Mouse (Mus musculus) limb, embryonic 14.5 days (tissue): ENCODE results near the gene Smim12. TPM values are rescaled to one million over a fixed set of nuclear protein-coding genes. Genes with fewer than 3 reads are reported as not detected.

Source experiments
- ATAC-seq: fragments of 200-750 bp; cut with Nextera tagmentation; 2 replicates; pipeline ENCODE4 v1.8.0; 2017; ENCODE audit warnings: low read depth, moderate number of reproducible peaks, moderate TSS enrichment; ENCODE audit not compliant: low FRiP score
- DNase-seq: peaks from one replicate; pipeline ENCODE4 v3.0.0-alpha.2; 2015; ENCODE audit warnings: low spot score
- H3K27ac ChIP-seq: fragments of 300-500 bp; sonication (generic); replicated peaks from 2 replicates; pipeline ENCODE4 v1.5.1; 2014; ENCODE audit warnings: low read depth, mild to moderate bottlenecking, low read length, moderate library complexity, mixed read lengths
- H3K27me3 ChIP-seq: fragments of 300-500 bp; sonication (generic); 2 replicates; pipeline ENCODE4 v1.6.1; 2014; ENCODE audit warnings: low read length, mixed read lengths; ENCODE audit not compliant: control insufficient read depth, insufficient read depth
- H3K36me3 ChIP-seq: fragments of 300-500 bp; sonication (generic); 2 replicates; pipeline ENCODE4 v1.6.1; 2014; ENCODE audit warnings: mild to moderate bottlenecking, low read length, moderate library complexity, mixed read lengths; ENCODE audit not compliant: control insufficient read depth, insufficient read depth
- H3K4me1 ChIP-seq: fragments of 300-500 bp; sonication (generic); 2 replicates; pipeline ENCODE4 v1.6.1; 2014; ENCODE audit warnings: antibody characterized with exemption, low read length, mixed read lengths; ENCODE audit not compliant: control insufficient read depth, insufficient read depth
- H3K4me2 ChIP-seq: fragments of 300-500 bp; sonication (generic); replicated peaks from 2 replicates; pipeline ENCODE4 v1.6.1; 2014; ENCODE audit warnings: low read depth, mild to moderate bottlenecking, low read length, moderate library complexity; ENCODE audit not compliant: severe bottlenecking
- H3K4me3 ChIP-seq: fragments of 300-500 bp; sonication (generic); replicated peaks from 2 replicates; pipeline ENCODE4 v1.5.1; 2014; ENCODE audit warnings: low read length
- H3K9ac ChIP-seq: fragments of 300-500 bp; sonication (generic); 2 replicates; pipeline ENCODE4 v1.6.1; 2014; ENCODE audit warnings: mild to moderate bottlenecking, low read depth, low read length, moderate library complexity; ENCODE audit not compliant: severe bottlenecking
- H3K9me3 ChIP-seq: fragments of 300-500 bp; sonication (generic); 2 replicates; pipeline ENCODE4 v1.6.1; 2016; ENCODE audit warnings: low read length; ENCODE audit not compliant: control insufficient read depth
- POLR2A ChIP-seq: fragments of 200-500 bp; IDR thresholded peaks from 2 replicates; pipeline ENCODE4 v1.8.0; 2012; ENCODE audit warnings: inconsistent platforms, mild to moderate bottlenecking, moderate library complexity, borderline replicate concordance; ENCODE audit not compliant: insufficient read depth, insufficient read length; ENCODE audit errors: extremely low read depth
- WGBS: fragments of 180-500 bp; shearing (Covaris S2); extraction: QIAGEN DNeasy Blood & Tissue Kit; methylation state at CpG from one replicate; pipeline ENCODE4 v1.1.7; 2014; 5-methylcytosine and 5-hydroxymethylcytosine counted together
- polyA plus RNA-seq, 2 experiments: library from polyadenylated mRNA; depleted of rRNA in 1 of 2; stranded (reverse) in 1 of 2; unstranded in 1 of 2; fragments of >200 nt; fragmentation: Nextera tagmentation in 1 of 2; extraction: Ambion mirVana in 1 of 2; gene quantifications; 2 replicates each; pipeline versions ENCODE4 v1.2.1 to v1.2.3; 2012 to 2014

Gene Smim12
- polyA plus RNA-seq, 2 experiments = 31.7 to 53.3 TPM

- Histone ChIP-seq H3K4me3 (no peak overlapping the region), H3K4me1 (no peaks in the 10 kb centered on the region), H3K9ac (no peak overlapping the region), H3K27me3 (peaks cover 23% of the 10 kb centered on the region), H3K9me3 (no peaks in the 10 kb centered on the region; the same call in 1 of the 2 replicates), H3K27ac (no peak overlapping the region), H3K4me2 (no peak overlapping the region), H3K36me3 (no peaks in the 10 kb centered on the region)
- no peak for DNase-seq
- no peak for ATAC-seq
- WGBS = 81% methylated on average over 5 of the region's 9 CpGs
- TF ChIP-seq POLR2A = no peak
These were observed 27.8 kb upstream of the Smim12 start for GRCm38 (mm10) chr4:127215799-127216198.

GRCm38 (mm10) chr4:127216251-127216651 lies 27.3 kb upstream of the Smim12 start:
- Histone ChIP-seq H3K27ac (no peak overlapping the region), H3K4me1 (no peaks in the 10 kb centered on the region), H3K4me3 (no peak overlapping the region), H3K9me3 (no peaks in the 10 kb centered on the region; the same call in 1 of the 2 replicates), H3K27me3 (peaks cover 23% of the 10 kb centered on the region), H3K4me2 (no peak overlapping the region), H3K36me3 (no peaks in the 10 kb centered on the region), H3K9ac (no peak overlapping the region)
- no peak for TF ChIP-seq POLR2A
- WGBS = 70% methylated on average over 4 of the region's 4 CpGs
- DNase-seq (no peak), ATAC-seq (no peak)

DNA sequence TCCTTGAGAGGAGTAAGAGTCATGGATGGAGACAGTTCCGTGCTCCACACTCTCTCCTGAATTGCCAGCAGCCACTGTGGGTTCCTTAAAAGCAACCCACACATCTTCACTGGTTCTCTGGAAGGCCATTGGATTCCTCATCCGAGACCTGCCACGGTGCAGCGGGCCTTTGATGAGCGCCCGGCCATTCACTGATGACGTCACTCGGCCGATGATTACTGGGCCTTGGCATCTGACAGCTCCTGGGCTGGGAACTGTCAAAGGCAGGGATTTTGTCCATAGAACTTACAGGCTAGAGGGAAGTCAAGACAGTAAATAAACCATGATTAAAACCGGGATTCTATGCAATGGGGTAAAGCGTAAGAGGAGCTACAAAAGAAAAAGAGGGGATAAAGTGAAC lies 26.5 kb upstream of the Smim12 start:
- H3K36me3 ChIP-seq = no peaks in the 10 kb centered on the region
- DNase-seq = no peak
- ATAC-seq = no peak
- WGBS = 68% methylated on average over 11 of the region's 11 CpGs
- H3K4me2 ChIP-seq = no peak overlapping the region
- peaks cover 23% of the 10 kb centered on the region for H3K27me3 ChIP-seq
- no peaks in the 10 kb centered on the region for H3K4me1 ChIP-seq
- H3K9me3 ChIP-seq = no peaks in the 10 kb centered on the region; the same call in 1 of the 2 replicates
- no peak overlapping the region for H3K9ac ChIP-seq
- TF ChIP-seq POLR2A = no peak
- no peak overlapping the region for H3K4me3 ChIP-seq
- H3K27ac ChIP-seq = no peak overlapping the region

DNA sequence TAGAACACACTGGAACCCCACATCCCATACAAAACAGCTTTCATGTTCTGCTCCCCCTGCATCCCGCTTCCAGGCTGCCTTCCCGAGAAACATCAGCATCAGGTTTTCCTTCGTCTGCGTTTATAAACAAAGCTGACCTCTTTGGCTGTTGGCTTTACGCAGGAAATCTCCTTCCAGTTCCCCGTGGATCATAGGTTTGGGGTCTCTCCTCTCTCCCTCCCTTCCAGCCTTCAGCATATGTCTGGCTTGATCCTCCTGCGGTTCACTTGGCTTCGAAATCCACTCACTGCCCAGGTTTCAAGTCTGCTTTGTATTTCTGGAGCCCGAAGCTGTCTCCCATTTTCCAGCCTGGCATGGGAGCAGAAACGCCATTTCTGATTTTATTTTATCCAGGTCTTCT lies 20.3 kb upstream of the Smim12 start:
- no peaks in the 10 kb centered on the region; the same call in 1 of the 2 replicates for H3K9me3 ChIP-seq
- no peak overlapping the region for H3K27ac ChIP-seq

DNA sequence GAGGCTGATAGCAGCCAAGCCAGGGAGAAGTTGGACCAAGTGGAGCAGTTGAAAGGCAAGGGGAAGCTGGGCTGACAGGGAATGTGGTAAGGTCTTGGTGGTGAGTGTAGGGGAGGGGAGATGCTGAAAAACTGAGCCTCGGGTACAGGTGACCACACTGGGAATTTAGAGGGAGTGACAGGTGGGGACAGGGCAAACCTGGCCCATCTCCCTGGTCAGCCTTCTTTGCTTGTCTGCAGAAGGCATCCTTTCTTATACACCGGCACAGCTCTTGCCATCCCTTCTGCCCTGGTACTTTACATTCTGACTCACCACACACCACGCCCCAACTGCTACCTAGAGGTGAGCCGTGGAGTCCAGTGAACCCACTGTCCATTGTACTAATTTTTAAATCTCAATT lies 19.8 kb upstream of the Smim12 start:
- no peak for DNase-seq
- H3K4me3 ChIP-seq = no peak overlapping the region
- H3K27me3 ChIP-seq = peaks cover 37% of the 10 kb centered on the region
- no peak overlapping the region for H3K4me2 ChIP-seq
- H3K9ac ChIP-seq = no peak overlapping the region
- H3K9me3 ChIP-seq = no peaks in the 10 kb centered on the region; the same call in 1 of the 2 replicates
- H3K4me1 ChIP-seq = no peaks in the 10 kb centered on the region
- WGBS = 49% methylated on average over 4 of the region's 4 CpGs
- no peaks in the 10 kb centered on the region for H3K36me3 ChIP-seq
- ATAC-seq = no peak
- no peak for TF ChIP-seq POLR2A
- no peak overlapping the region for H3K27ac ChIP-seq

More for the DNA sequence above, 20.3 kb upstream of the Smim12 start:
- no peak for DNase-seq
- no peak for ATAC-seq
- Histone ChIP-seq H3K9ac (no peak overlapping the region), H3K4me2 (no peak overlapping the region), H3K4me1 (no peaks in the 10 kb centered on the region), H3K4me3 (no peak overlapping the region), H3K36me3 (no peaks in the 10 kb centered on the region), H3K27me3 (peaks cover 37% of the 10 kb centered on the region)
- WGBS = 31% methylated on average over 10 of the region's 10 CpGs
- no peak for TF ChIP-seq POLR2A

DNA sequence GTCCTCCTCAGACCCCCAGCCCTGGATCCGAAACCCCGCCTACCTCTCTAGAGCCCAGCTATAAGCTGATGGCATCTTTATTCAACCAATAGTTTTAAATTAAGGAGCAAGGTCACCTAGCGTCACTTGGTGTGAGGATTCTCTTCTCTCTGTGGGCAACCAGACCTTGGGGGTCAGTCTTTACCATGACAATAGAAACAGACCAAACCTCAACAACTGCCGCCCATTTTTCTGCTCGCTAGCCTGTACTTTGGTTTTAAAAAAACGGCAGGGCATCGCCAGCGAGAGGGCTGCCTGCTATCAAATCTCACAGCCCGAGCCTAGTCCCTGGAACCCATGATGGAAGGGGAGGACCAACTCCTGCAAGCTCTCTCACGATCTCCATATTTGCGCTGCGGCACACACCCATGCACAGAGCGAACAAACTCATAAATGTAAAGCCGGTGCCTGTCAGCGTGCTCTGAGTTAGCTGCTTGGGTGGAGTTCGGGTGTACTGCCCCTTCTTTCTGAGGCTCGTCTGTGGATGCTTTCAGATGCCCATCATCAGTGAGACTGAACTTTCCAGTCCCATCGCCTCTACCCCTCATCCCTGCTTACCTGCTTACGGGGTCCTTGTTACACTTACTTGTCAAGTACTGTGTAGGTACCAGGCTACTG lies 19.0 kb upstream of the Smim12 start:
- ATAC-seq = no peak
- Histone ChIP-seq H3K4me1 (no peaks in the 10 kb centered on the region), H3K9ac (no peak overlapping the region), H3K36me3 (no peaks in the 10 kb centered on the region), H3K4me3 (no peak overlapping the region), H3K27me3 (peaks cover 37% of the 10 kb centered on the region), H3K27ac (no peak overlapping the region), H3K9me3 (no peaks in the 10 kb centered on the region; the same call in 1 of the 2 replicates), H3K4me2 (no peak overlapping the region)
- no peak for TF ChIP-seq POLR2A
- DNase-seq = no peak
- WGBS = 17% methylated on average over 19 of the region's 19 CpGs
